Mouse (Mus musculus) cerebellum, adult (tissue): ENCODE measurements around the gene Mlycd.
"Not testable (repeated sequence)": the region's sequence is repeated elsewhere in the genome, so short reads cannot be mapped to it uniquely, and the experiment has no call there.

Source experiments
- ATAC-seq: cut with Nextera tagmentation; 2 replicates; pipeline ENCODE4 v1.9.2; 2017; ENCODE audit warnings: mild to moderate bottlenecking, moderate library complexity, mixed read lengths; ENCODE audit not compliant: insufficient number of reproducible peaks, low FRiP score, low TSS enrichment

Mlycd gene

GRCm38 (mm10) chr8:119394524-119395026 lies at the start of gene Mlycd:
Gene Mlycd (plus strand): TSS chr8:119394878.
- ATAC-seq = peak; percentile 92

- ATAC-seq = no peak
Observed at GRCm38 (mm10) chr8:119345029-119345682, 49.5 kb upstream of the Mlycd start.

GRCm38 (mm10) chr8:119345683-119346075 lies 49.0 kb upstream of the Mlycd start:
- ATAC-seq = no peak

- ATAC-seq = no peak
Observed at GRCm38 (mm10) chr8:119351647-119352046, 43.0 kb upstream of the Mlycd start.

- ATAC-seq = 0 out of 2 replicates have a peak, but pooled peaks have one; percentile 26
Observed at GRCm38 (mm10) chr8:119352977-119353658, 41.6 kb upstream of the Mlycd start.

GRCm38 (mm10) chr8:119353659-119354023 lies 41.0 kb upstream of the Mlycd start:
- ATAC-seq = no peak

- not testable (repeated sequence) for ATAC-seq
Observed at GRCm38 (mm10) chr8:119356631-119357030, 38.0 kb upstream of the Mlycd start.

- ATAC-seq = no peak
Observed at GRCm38 (mm10) chr8:119358175-119358574, 36.5 kb upstream of the Mlycd start.

- ATAC-seq = no peak
Observed at GRCm38 (mm10) chr8:119358836-119359235, 35.8 kb upstream of the Mlycd start.

- no peak for ATAC-seq
Observed at GRCm38 (mm10) chr8:119360686-119361295, 33.9 kb upstream of the Mlycd start.

- ATAC-seq = not testable (repeated sequence)
Observed at GRCm38 (mm10) chr8:119374716-119375115, 20.0 kb upstream of the Mlycd start.

- ATAC-seq = no peak
Observed at GRCm38 (mm10) chr8:119378476-119378875, 16.2 kb upstream of the Mlycd start.

GRCm38 (mm10) chr8:119380619-119381018 lies 14.1 kb upstream of the Mlycd start:
- ATAC-seq = no peak

- ATAC-seq = peak; percentile 52
Observed at GRCm38 (mm10) chr8:119384478-119384877, 10.2 kb upstream of the Mlycd start.

- ATAC-seq = no peak
Observed at GRCm38 (mm10) chr8:119385854-119386253, 8.8 kb upstream of the Mlycd start.

- no peak for ATAC-seq
Observed at GRCm38 (mm10) chr8:119386988-119387387, 7.7 kb upstream of the Mlycd start.

GRCm38 (mm10) chr8:119394097-119394496 lies 581 bp upstream of the Mlycd start:
- no peak for ATAC-seq

GRCm38 (mm10) chr8:119395072-119395950 lies 633 bp downstream of the Mlycd start:
- ATAC-seq = 0 out of 2 replicates have a peak, but pooled peaks have one; percentile 28

- ATAC-seq = no peak
Observed at GRCm38 (mm10) chr8:119398558-119398957, 3.9 kb downstream of the Mlycd start.

- ATAC-seq = no peak
Observed at GRCm38 (mm10) chr8:119399255-119399654, 4.6 kb downstream of the Mlycd start.
